Mouse (Mus musculus) heart, embryonic 12.5 days (tissue): ENCODE measurements around the gene Ifitm6. TPM values are rescaled to one million over a fixed set of nuclear protein-coding genes. Genes with fewer than 3 reads are reported as not detected.

Experiments
- ATAC-seq: fragments of 200-750 bp; cut with Nextera tagmentation; 2 replicates; pipeline ENCODE4 v1.8.0; 2017; ENCODE audit warnings: moderate TSS enrichment, moderate library complexity; ENCODE audit not compliant: insufficient number of reproducible peaks, low FRiP score
- H3K27ac ChIP-seq: fragments of 300-500 bp; sonication (generic); 2 replicates; pipeline ENCODE4 v1.5.1; 2016; ENCODE audit warnings: mild to moderate bottlenecking, moderate library complexity; ENCODE audit not compliant: poor library complexity, severe bottlenecking
- H3K27me3 ChIP-seq: fragments of 300-500 bp; sonication (generic); replicated peaks from 2 replicates; pipeline ENCODE4 v1.6.1; 2016; ENCODE audit warnings: mild to moderate bottlenecking, moderate library complexity
- H3K36me3 ChIP-seq: fragments of 300-500 bp; sonication (generic); 2 replicates; pipeline ENCODE4 v1.6.1; 2016; ENCODE audit warnings: mild to moderate bottlenecking, moderate library complexity
- H3K4me1 ChIP-seq: fragments of 300-500 bp; sonication (generic); replicated peaks from 2 replicates; pipeline ENCODE4 v1.6.1; 2016; ENCODE audit warnings: mild to moderate bottlenecking
- H3K4me2 ChIP-seq: fragments of 300-500 bp; sonication (generic); 2 replicates; pipeline ENCODE4 v1.6.1; 2016; ENCODE audit warnings: mild to moderate bottlenecking, moderate library complexity
- H3K4me3 ChIP-seq: fragments of 300-500 bp; sonication (generic); 2 replicates; pipeline ENCODE4 v1.5.1; 2016; ENCODE audit warnings: mild to moderate bottlenecking
- H3K9ac ChIP-seq: fragments of 300-500 bp; sonication (generic); 2 replicates; pipeline ENCODE4 v1.6.1; 2016; ENCODE audit warnings: mild to moderate bottlenecking, moderate library complexity
- H3K9me3 ChIP-seq: fragments of 300-500 bp; sonication (generic); replicated peaks from 2 replicates; pipeline ENCODE4 v1.6.1; 2016; ENCODE audit warnings: mild to moderate bottlenecking, moderate library complexity
- WGBS: fragments of 180-500 bp; shearing (Covaris S2); methylation state at CpG from one replicate; pipeline ENCODE4 v1.1.7; 2016; 5-methylcytosine and 5-hydroxymethylcytosine counted together
- polyA plus RNA-seq: library from polyadenylated mRNA; unstranded; fragments of >200 nt; fragmentation: Nextera tagmentation; extraction: Ambion mirVana; gene quantifications from 2 replicates; pipeline ENCODE4 v1.2.1, GENCODE M21; 2016

The Ifitm6 gene
- polyA plus RNA-seq, 1 experiment from 2014 or later: not detected

DNA sequence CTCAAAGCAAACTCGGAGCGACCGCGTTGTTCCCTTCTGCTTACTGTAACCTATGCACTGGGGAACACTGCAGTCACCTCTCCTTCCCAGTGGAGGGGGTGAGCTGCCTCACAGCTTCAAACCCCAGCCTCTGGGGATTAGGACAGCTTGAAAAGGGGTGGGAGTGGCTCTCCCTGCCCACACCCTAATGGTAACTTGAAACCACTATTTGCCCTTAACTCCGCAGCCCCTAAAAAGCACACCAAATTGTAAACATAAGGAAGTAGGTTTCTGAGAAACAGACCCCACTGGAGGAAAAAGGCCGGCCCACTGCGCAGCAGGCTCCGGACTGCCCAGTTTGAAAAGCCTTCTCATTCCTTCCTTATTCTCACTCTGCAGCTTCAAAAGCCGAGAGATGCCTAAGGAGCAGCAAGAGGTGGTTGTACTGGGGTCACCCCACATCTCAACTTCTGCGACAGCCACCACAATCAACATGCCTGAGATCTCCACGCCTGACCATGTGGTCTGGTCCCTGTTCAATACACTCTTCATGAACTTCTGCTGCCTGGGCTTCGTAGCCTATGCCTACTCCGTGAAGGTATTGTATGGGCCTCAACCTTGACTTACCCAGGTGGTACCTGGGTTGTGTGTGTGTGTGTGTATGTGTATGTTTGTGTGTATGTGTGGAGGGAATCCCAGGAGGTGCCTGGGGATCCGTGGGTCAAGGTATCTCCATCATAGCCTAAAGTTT lies 49.7 kb downstream of the Ifitm6 start:
- ATAC-seq: no peak
- no peak overlapping the region for H3K27ac ChIP-seq
- H3K9ac ChIP-seq: no peak overlapping the region
- no peaks in the 10 kb centered on the region for H3K9me3 ChIP-seq
- H3K4me3 ChIP-seq: no peak overlapping the region
- H3K27me3 ChIP-seq: peaks cover 52% of the 10 kb centered on the region
- H3K36me3 ChIP-seq: no peaks in the 10 kb centered on the region
- peaks cover 16% of the 10 kb centered on the region for H3K4me1 ChIP-seq
- H3K4me2 ChIP-seq: no peak overlapping the region
- WGBS: 12% methylated on average over 14 of the region's 14 CpGs

GRCm38 (mm10) chr7:140966921-140967320 lies 50.8 kb downstream of the Ifitm6 start, which contains the start of gene Ifitm1:
Gene Ifitm1 (plus strand): TSS chr7:140967221.
- Histone ChIP-seq H3K4me3 (no peak within 1 kb of the TSS), H3K9me3 (no peaks in the 10 kb centered on the region), H3K36me3 (no peaks in the 10 kb centered on the region), H3K27ac (no peak within 1 kb of the TSS), H3K9ac (no peak within 1 kb of the TSS), H3K4me2 (no peak within 1 kb of the TSS), H3K4me1 (peaks cover 16% of the 10 kb centered on the region), H3K27me3 (peaks cover 50% of the 10 kb centered on the region)
- WGBS: 73% methylated on average over 4 of the region's 4 CpGs
- no peak for ATAC-seq

Other genes starting within 250 kb of the Ifitm6 start
- 0.13 and 0.31 TPM in 2 replicates for gene Syce1, start 230.1 kb downstream of the Ifitm6 start, polyA plus RNA-seq
- 0.95 and 0.96 TPM in 2 replicates for gene Zfp941, start 195.7 kb downstream of the Ifitm6 start, polyA plus RNA-seq
- gene Urah, start 182.9 kb downstream of the Ifitm6 start, polyA plus RNA-seq: 0.55 TPM in 1 of 2 replicates, not detected in the other
- gene Scgb1c1, start 172.4 kb downstream of the Ifitm6 start, polyA plus RNA-seq: not detected in 2 replicates
- gene Odf3, start 170.1 kb downstream of the Ifitm6 start, polyA plus RNA-seq: not detected in 2 replicates
- gene Gm45785, start 161.6 kb downstream of the Ifitm6 start, polyA plus RNA-seq: not detected in 2 replicates
- gene Ric8a, start 161.0 kb downstream of the Ifitm6 start, polyA plus RNA-seq: 42.7 and 48.0 TPM in 2 replicates
- 27.7 and 29.3 TPM in 2 replicates for gene Bet1l, start 160.3 kb downstream of the Ifitm6 start, polyA plus RNA-seq
- gene Psmd13, start 136.0 kb downstream of the Ifitm6 start, polyA plus RNA-seq: 187 and 188 TPM in 2 replicates
- 40.9 and 41.6 TPM in 2 replicates for gene Sirt3, start 135.6 kb downstream of the Ifitm6 start, polyA plus RNA-seq
- 93.0 and 102 TPM in 2 replicates for gene Cox8b, start 117.5 kb downstream of the Ifitm6 start, polyA plus RNA-seq
- 0.23 TPM in 1 of 2 replicates, not detected in the other for gene Nlrp6, start 97.0 kb downstream of the Ifitm6 start, polyA plus RNA-seq
- 13.7 and 13.9 TPM in 2 replicates for gene Pgghg, start 76.5 kb downstream of the Ifitm6 start, polyA plus RNA-seq
- 1.8 and 2.0 TPM in 2 replicates for gene Ifitm5, start 67.6 kb downstream of the Ifitm6 start, polyA plus RNA-seq
- not detected in 2 replicates for gene Gm45717, start 62.0 kb downstream of the Ifitm6 start, polyA plus RNA-seq
- gene Ifitm2, start 61.9 kb downstream of the Ifitm6 start, polyA plus RNA-seq: 442 and 446 TPM in 2 replicates
- gene Ifitm1, start 50.7 kb downstream of the Ifitm6 start, polyA plus RNA-seq: 3.0 and 3.1 TPM in 2 replicates
- gene Ifitm3, start 7.2 kb downstream of the Ifitm6 start, polyA plus RNA-seq: 41.8 and 41.9 TPM in 2 replicates
- gene Gm17387, start 11.2 kb upstream of the Ifitm6 start, polyA plus RNA-seq: not detected in 2 replicates
- gene B4galnt4, start 43.2 kb upstream of the Ifitm6 start, polyA plus RNA-seq: 2.0 and 2.5 TPM in 2 replicates
- gene Pkp3, start 60.3 kb upstream of the Ifitm6 start, polyA plus RNA-seq: 0.41 and 0.50 TPM in 2 replicates
- gene Sigirr, start 82.6 kb upstream of the Ifitm6 start, polyA plus RNA-seq: 2.2 and 2.9 TPM in 2 replicates
- gene Ano9, start 99.9 kb upstream of the Ifitm6 start, polyA plus RNA-seq: 0.09 and 0.30 TPM in 2 replicates
- gene Ptdss2, start 104.5 kb upstream of the Ifitm6 start, polyA plus RNA-seq: 58.0 and 65.9 TPM in 2 replicates
- 82.4 and 88.2 TPM in 2 replicates for gene Rnh1, start 154.9 kb upstream of the Ifitm6 start, polyA plus RNA-seq
- gene Hras, start 176.1 kb upstream of the Ifitm6 start, polyA plus RNA-seq: 74.1 and 78.2 TPM in 2 replicates
- gene Lrrc56, start 176.2 kb upstream of the Ifitm6 start, polyA plus RNA-seq: 2.5 and 3.5 TPM in 2 replicates
- 1.3 and 1.4 TPM in 2 replicates for gene Lmntd2, start 196.2 kb upstream of the Ifitm6 start, polyA plus RNA-seq
- gene Rassf7, start 197.9 kb upstream of the Ifitm6 start, polyA plus RNA-seq: 12.9 and 16.2 TPM in 2 replicates
- 56.4 and 59.3 TPM in 2 replicates for gene Phrf1, start 210.9 kb upstream of the Ifitm6 start, polyA plus RNA-seq
- gene Irf7, start 248.6 kb upstream of the Ifitm6 start, polyA plus RNA-seq: 1.1 and 1.7 TPM in 2 replicates